Mouse (Mus musculus): ENCODE results near the gene Ifit3b.

- TF ChIP-seq GATA1 (IDR thresholded peaks at IDR 0.05; ENCODE audit: low read length) (peak; percentile 53), TAL1 (IDR thresholded peaks at IDR 0.05; ENCODE audit: low read length) (no peak)
Observed at GRCm38 (mm10) chr19:34662067-34662507, 54.3 kb downstream of the Ifit3b start.

Measured in erythroblast, embryonic 14.5 days (primary cell).